Mouse (Mus musculus): ENCODE measurements around the gene Mrpl4. TPM values are rescaled to one million over a fixed set of nuclear protein-coding genes. Genes with fewer than 3 reads are reported as not detected.

Mrpl4 gene
- polyA plus RNA-seq, 1 experiment: 45.1 TPM

GRCm38 (mm10) chr9:20975431-20976215, 26.9 kb upstream of the Mrpl4 start:
- Histone ChIP-seq H3K9ac (ENCODE audit: low read depth, poor library complexity, severe bottlenecking) (peak overlapping the region; percentile 79), H3K36me3 (ENCODE audit: control insufficient read depth, insufficient read depth, low read length, poor library complexity, severe bottlenecking) (no peaks in the 10 kb centered on the region), H3K27me3 (ENCODE audit: control insufficient read depth, insufficient read depth, low read length, poor library complexity, severe bottlenecking) (no peaks in the 10 kb centered on the region), H3K27ac (ENCODE audit: insufficient read depth, low read length) (peak overlapping the region; percentile 52), H3K9me3 (replicated peaks; ENCODE audit: control insufficient read depth, insufficient read depth, low read length, poor library complexity, severe bottlenecking) (no peaks in the 10 kb centered on the region), H3K4me1 (ENCODE audit: control insufficient read depth, insufficient read depth, low read length) (peaks cover 11% of the 10 kb centered on the region), H3K4me3 (ENCODE audit: low read depth, low read length) (peak overlapping the region; percentile 82)
- no peak for TF ChIP-seq EP300 (IDR thresholded peaks at IDR 0.05; ENCODE audit: insufficient read depth, low read depth, low read length)
- TF ChIP-seq CTCF (IDR thresholded peaks at IDR 0.05; ENCODE audit: low read depth, low read length): no peak
- no peak for TF ChIP-seq POLR2A (IDR thresholded peaks at IDR 0.05; ENCODE audit: insufficient read depth, low read length)

GRCm38 (mm10) chr9:20976216-20976960, 26.1 kb upstream of the Mrpl4 start, which contains the start of gene S1pr2:
Gene S1pr2, minus strand, starts transcription at chr9:20976781.
- H3K9me3 ChIP-seq (replicated peaks; ENCODE audit: control insufficient read depth, insufficient read depth, low read length, poor library complexity, severe bottlenecking): no peaks in the 10 kb centered on the region
- H3K9ac ChIP-seq (ENCODE audit: low read depth, poor library complexity, severe bottlenecking): peak within 1 kb of the TSS; percentile 79
- H3K4me1 ChIP-seq (ENCODE audit: control insufficient read depth, insufficient read depth, low read length): peaks cover 13% of the 10 kb centered on the region
- H3K27me3 ChIP-seq (ENCODE audit: control insufficient read depth, insufficient read depth, low read length, poor library complexity, severe bottlenecking): no peaks in the 10 kb centered on the region
- H3K27ac ChIP-seq (ENCODE audit: insufficient read depth, low read length): peak within 1 kb of the TSS; percentile 97
- peak; percentile 64; the same call in 1 of the 2 replicates for TF ChIP-seq EP300 (IDR thresholded peaks at IDR 0.05; ENCODE audit: insufficient read depth, low read depth, low read length)
- TF ChIP-seq CTCF (IDR thresholded peaks at IDR 0.05; ENCODE audit: low read depth, low read length): no peak
- TF ChIP-seq POLR2A (IDR thresholded peaks at IDR 0.05; ENCODE audit: insufficient read depth, low read length): peak; percentile 22
- H3K4me3 ChIP-seq (ENCODE audit: low read depth, low read length): peak within 1 kb of the TSS; percentile 82
- H3K36me3 ChIP-seq (ENCODE audit: control insufficient read depth, insufficient read depth, low read length, poor library complexity, severe bottlenecking): no peaks in the 10 kb centered on the region

- H3K4me3 ChIP-seq (ENCODE audit: low read depth, low read length): peak overlapping the region; percentile 82
- H3K27ac ChIP-seq (ENCODE audit: insufficient read depth, low read length): peak overlapping the region; percentile 97
- H3K36me3 ChIP-seq (ENCODE audit: control insufficient read depth, insufficient read depth, low read length, poor library complexity, severe bottlenecking): no peaks in the 10 kb centered on the region
- peaks cover 13% of the 10 kb centered on the region for H3K4me1 ChIP-seq (ENCODE audit: control insufficient read depth, insufficient read depth, low read length)
- no peaks in the 10 kb centered on the region for H3K27me3 ChIP-seq (ENCODE audit: control insufficient read depth, insufficient read depth, low read length, poor library complexity, severe bottlenecking)
- no peak for TF ChIP-seq POLR2A (IDR thresholded peaks at IDR 0.05; ENCODE audit: insufficient read depth, low read length)
- TF ChIP-seq EP300 (IDR thresholded peaks at IDR 0.05; ENCODE audit: insufficient read depth, low read depth, low read length): no peak
- TF ChIP-seq CTCF (IDR thresholded peaks at IDR 0.05; ENCODE audit: low read depth, low read length): no peak
- no peaks in the 10 kb centered on the region for H3K9me3 ChIP-seq (replicated peaks; ENCODE audit: control insufficient read depth, insufficient read depth, low read length, poor library complexity, severe bottlenecking)
- peak overlapping the region; percentile 79; the same call in 1 of the 2 replicates for H3K9ac ChIP-seq (ENCODE audit: low read depth, poor library complexity, severe bottlenecking)
These were observed 25.4 kb upstream of the Mrpl4 start for GRCm38 (mm10) chr9:20976961-20977689.

- TF ChIP-seq EP300 (IDR thresholded peaks at IDR 0.05; ENCODE audit: insufficient read depth, low read depth, low read length) (peak; percentile 83), POLR2A (IDR thresholded peaks at IDR 0.05; ENCODE audit: insufficient read depth, low read length) (no peak)
- no peaks in the 10 kb centered on the region for H3K27me3 ChIP-seq (ENCODE audit: control insufficient read depth, insufficient read depth, low read length, poor library complexity, severe bottlenecking)
- no peaks in the 10 kb centered on the region for H3K36me3 ChIP-seq (ENCODE audit: control insufficient read depth, insufficient read depth, low read length, poor library complexity, severe bottlenecking)
- no peak overlapping the region for H3K4me3 ChIP-seq (ENCODE audit: low read depth, low read length)
- H3K9ac ChIP-seq (ENCODE audit: low read depth, poor library complexity, severe bottlenecking): peak overlapping the region; percentile 12; the same call in 1 of the 2 replicates
- H3K4me1 ChIP-seq (ENCODE audit: control insufficient read depth, insufficient read depth, low read length): peaks cover 12% of the 10 kb centered on the region
- H3K9me3 ChIP-seq (replicated peaks; ENCODE audit: control insufficient read depth, insufficient read depth, low read length, poor library complexity, severe bottlenecking): no peaks in the 10 kb centered on the region
- peak overlapping the region; percentile 97 for H3K27ac ChIP-seq (ENCODE audit: insufficient read depth, low read length)
These were observed 24.0 kb upstream of the Mrpl4 start for GRCm38 (mm10) chr9:20978409-20979095.

- H3K4me1 ChIP-seq (ENCODE audit: control insufficient read depth, insufficient read depth, low read length): peaks cover 12% of the 10 kb centered on the region
- no peaks in the 10 kb centered on the region for H3K36me3 ChIP-seq (ENCODE audit: control insufficient read depth, insufficient read depth, low read length, poor library complexity, severe bottlenecking)
- peak overlapping the region; percentile 97 for H3K27ac ChIP-seq (ENCODE audit: insufficient read depth, low read length)
- peak overlapping the region; percentile 12; the same call in 1 of the 2 replicates for H3K9ac ChIP-seq (ENCODE audit: low read depth, poor library complexity, severe bottlenecking)
- H3K9me3 ChIP-seq (replicated peaks; ENCODE audit: control insufficient read depth, insufficient read depth, low read length, poor library complexity, severe bottlenecking): no peaks in the 10 kb centered on the region
- no peak overlapping the region for H3K4me3 ChIP-seq (ENCODE audit: low read depth, low read length)
- peak; percentile 98 for TF ChIP-seq EP300 (IDR thresholded peaks at IDR 0.05; ENCODE audit: insufficient read depth, low read depth, low read length)
- TF ChIP-seq POLR2A (IDR thresholded peaks at IDR 0.05; ENCODE audit: insufficient read depth, low read length): no peak
- no peak for TF ChIP-seq CTCF (IDR thresholded peaks at IDR 0.05; ENCODE audit: low read depth, low read length)
- no peaks in the 10 kb centered on the region for H3K27me3 ChIP-seq (ENCODE audit: control insufficient read depth, insufficient read depth, low read length, poor library complexity, severe bottlenecking)
These were observed 23.4 kb upstream of the Mrpl4 start for GRCm38 (mm10) chr9:20979181-20979580.
